Mouse (Mus musculus): ENCODE results near the gene Oas1f.
"Not testable (repeated sequence)": the region's sequence is repeated elsewhere in the genome, so short reads cannot be mapped to it uniquely, and the experiment has no call there.

Oas1f gene

DNA sequence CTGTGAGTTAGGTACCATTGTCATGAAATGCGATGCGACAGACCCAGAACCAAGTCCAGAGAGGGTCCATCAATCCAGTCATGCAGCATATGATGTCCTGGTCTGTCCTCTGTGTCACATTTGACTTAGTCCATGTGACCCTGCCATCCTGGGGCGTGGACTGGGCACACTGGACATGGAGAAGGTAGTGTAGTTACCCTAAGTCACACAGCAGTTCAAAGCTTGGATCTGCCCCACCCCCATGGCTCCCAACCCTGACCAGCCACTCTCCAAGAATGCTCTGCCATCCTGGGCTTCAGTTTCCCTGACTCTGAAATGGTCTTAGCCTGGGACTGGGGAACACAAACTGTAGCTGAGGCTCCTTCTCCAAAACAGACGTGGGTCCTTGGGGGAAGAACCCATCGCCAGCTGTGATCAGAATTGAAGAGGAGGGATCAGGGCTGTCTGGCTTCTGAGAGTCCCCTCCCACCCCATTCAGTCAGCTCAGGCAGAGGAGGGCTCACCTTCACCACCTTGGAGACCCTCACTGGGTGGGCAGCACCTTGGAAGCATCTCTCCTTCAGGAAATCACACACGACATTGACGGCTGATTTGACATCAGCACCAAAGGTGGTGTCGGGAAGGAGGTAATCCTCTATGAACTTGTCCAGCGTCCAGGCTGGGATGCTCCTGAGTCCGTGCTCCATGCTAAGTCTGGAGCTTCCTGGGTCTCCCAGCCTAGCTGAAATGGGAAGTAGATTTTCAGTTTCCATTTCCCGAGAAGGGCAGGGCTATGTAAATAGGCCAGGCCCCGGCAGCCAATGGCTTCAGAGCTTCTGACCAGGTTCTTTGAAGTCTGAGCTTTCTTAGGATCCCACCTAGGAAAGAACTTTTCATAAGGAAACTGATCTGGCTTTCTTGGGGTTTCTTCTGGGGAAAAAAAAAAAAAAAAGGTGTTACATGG lies 59.9 kb downstream of the Oas1f start, which contains the start of gene Oas1a:
Gene Oas1a (minus strand): TSS at position 731 of the 943 bp plus-strand sequence.
- in situ Hi-C loops (cut with MboI; ENCODE audit: unreplicated experiment in 2 of 2): not testable (repeated sequence)
